In genomic region chr15:7130691-7131225, GRCm38 (mm10) we compare ENCODE assay signal across 8 mouse cellular contexts. TPM values are rescaled to one million over a fixed set of nuclear protein-coding genes. Genes with fewer than 3 reads are reported as not detected.
DNase-seq lines count a peak whose midpoint lies in the region; ATAC-seq and TF ChIP-seq lines count a peak whose summit lies in the region.

No protein-coding gene starts in this region.

- H3K4me2 ChIP-seq in hindbrain, embryonic 12.5 days (replicated peaks): peak overlapping the region; percentile 88

- H3K27me3 ChIP-seq in hindbrain, embryonic 12.5 days: peaks cover 11% of the 10 kb centered on the region; the same call in 1 of the 2 replicates

- no peak overlapping the region for H3K9ac ChIP-seq in hindbrain, embryonic 12.5 days

- H3K4me1 ChIP-seq in bone marrow macrophage, adult 2 months (ENCODE audit: control insufficient read depth, insufficient read depth, low read length): peaks cover 3% of the 10 kb centered on the region; the same call in 1 of the 2 replicates
- H3K4me1 ChIP-seq in hindbrain, embryonic 12.5 days: peaks cover 12% of the 10 kb centered on the region

- no peak for DNase-seq in gastrocnemius, adult 2 months
- DNase-seq in gastrocnemius, postnatal 14 days: no peak
- DNase-seq in lung, postnatal 10 days: peak; percentile 34
- no peak for DNase-seq in urinary bladder, postnatal 36 days (ENCODE audit: low spot score in 2 of 2)
- DNase-seq in gastrocnemius, postnatal 10 days: no peak

- TF ChIP-seq POLR2A in bone marrow macrophage, adult 2 months (IDR thresholded peaks at IDR 0.05; ENCODE audit: borderline replicate concordance, low read depth, low read length): no peak

- H3K4me3 ChIP-seq in gastrocnemius, adult 2 months: peak overlapping the region; percentile 99
- peak overlapping the region; percentile 75 for H3K4me3 ChIP-seq in bone marrow macrophage, adult 2 months (ENCODE audit: insufficient read depth, low read length)
- peak overlapping the region; percentile 81 for H3K4me3 ChIP-seq in hindbrain, embryonic 12.5 days

- no peak for ATAC-seq in hindbrain, embryonic 12.5 days (ENCODE audit: low FRiP score)
- no peak for ATAC-seq in megakaryocyte-erythroid progenitor cell, adult 5-6 weeks (replicated peaks; ENCODE audit: low FRiP score, low TSS enrichment, poor library complexity, severe bottlenecking)

- H3K27ac ChIP-seq in gastrocnemius, adult 2 months: peak overlapping the region; percentile 98
- H3K27ac ChIP-seq in bone marrow macrophage, adult 2 months (ENCODE audit: insufficient read depth, low read depth, low read length): no peak overlapping the region
- no peak overlapping the region for H3K27ac ChIP-seq in hindbrain, embryonic 12.5 days

- intact Hi-C loops in gastrocnemius, adult 2 months (cut with DNase I): loop anchor here (2.0 to 5.0 kb wide), 3 partner anchors 37 to 222 kb away; no protein-coding TSS in a partner anchor
- intact Hi-C loops in gastrocnemius, postnatal 14 days (cut with DNase I; ENCODE audit: low total_unique reads): loop anchor here (5.0 kb wide), 1 partner anchor 92 kb away; no protein-coding TSS in a partner anchor

- H3K36me3 ChIP-seq in hindbrain, embryonic 12.5 days: no peaks in the 10 kb centered on the region

- WGBS in hindbrain, embryonic 12.5 days: 28% methylated on average over 7 of the region's 7 CpGs

- TF ChIP-seq CTCF in gastrocnemius, adult 2 months (IDR thresholded peaks at IDR 0.05): no peak
- no peak for TF ChIP-seq CTCF in bone marrow macrophage, adult 2 months (IDR thresholded peaks at IDR 0.05; ENCODE audit: low read depth, low read length)

- H3K9me3 ChIP-seq in hindbrain, embryonic 12.5 days (replicated peaks): no peaks in the 10 kb centered on the region

RNA-seq across cellular contexts. Expression of gene Lifr, which starts 40.3 kb away (rescaled TPM):
- total RNA-seq in gastrocnemius, adult 2 months (2021): 10 to 100 TPM; 66.2 to 83.3 TPM
- 10 to 100 TPM; 40.2 to 52.2 TPM for total RNA-seq in gastrocnemius, postnatal 14 days (2021)
- 30.4 and 30.8 TPM in 2 replicates for polyA plus RNA-seq in bone marrow macrophage, adult 2 months (2012; ENCODE audit: insufficient read depth, insufficient read length, missing spikeins)
- polyA plus RNA-seq in hindbrain, embryonic 12.5 days (2016; fragmentation: Nextera tagmentation; extraction: Ambion mirVana): 16.5 and 18.3 TPM in 2 replicates
- 0.05 and 0.24 TPM in 2 replicates for total RNA-seq in megakaryocyte-erythroid progenitor cell, adult 5-6 weeks (2014; fragmentation: Nextera tagmentation)
- total RNA-seq in megakaryocyte-erythroid progenitor cell, adult 5-6 weeks (2017): 0.11 and 0.56 TPM in 2 replicates
- total RNA-seq in gastrocnemius, postnatal 10 days (2021): 10 to 100 TPM; 48.4 to 55.9 TPM

Comparison
In these comparisons a context has a peak if more than half of its experiments do, and no peak if none do; other contexts are left out.
1. RNA of gene Lifr, which starts 40.3 kb away (total RNA-seq): 66.2 to 83.3 TPM in gastrocnemius, adult 2 months, 48.4 to 55.9 TPM in gastrocnemius, postnatal 10 days and 40.2 to 52.2 TPM in gastrocnemius, postnatal 14 days; 0.05 to 0.56 TPM in megakaryocyte-erythroid progenitor cell, adult 5-6 weeks; every median in the first group is over 10 times any median in the second.
2. Peak in every context shown above with its lines, with median percentiles within 50 percentile points of each other: H3K4me3 ChIP-seq.